Comparison of ENCODE assay signal across 9 mouse cellular contexts in the genomic region with DNA sequence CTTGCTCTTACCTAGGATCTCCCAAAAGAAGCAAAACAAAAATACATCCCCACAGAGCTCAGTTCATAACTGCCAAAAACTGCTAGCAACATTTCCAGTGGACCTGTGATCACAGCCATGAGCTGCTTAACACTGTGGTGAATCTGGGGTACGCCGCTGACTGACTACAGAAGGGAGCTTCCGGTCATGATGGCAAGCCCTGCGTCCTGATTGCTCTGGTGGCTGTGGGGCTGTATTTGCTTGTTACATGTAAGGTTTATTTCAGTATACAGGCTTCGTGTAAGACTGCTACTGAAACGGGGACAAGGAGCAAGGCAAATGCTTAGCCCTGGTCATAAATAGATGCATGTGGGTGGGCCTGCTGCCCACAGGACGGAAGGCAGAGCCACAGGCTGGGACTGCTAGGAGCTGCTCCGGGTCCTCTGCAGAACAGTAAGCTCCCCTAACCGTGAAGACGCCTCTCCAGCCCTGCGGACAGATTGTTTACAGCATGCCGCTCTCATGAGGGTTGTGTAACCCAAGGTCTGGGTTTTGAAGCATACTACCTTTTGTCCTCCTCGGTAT.
DNase-seq lines count a peak whose midpoint lies in the region; ATAC-seq lines count a peak whose summit lies in the region.
"Had no signal": no experiment of that assay in that cellular context is flagged by ENCODE, and none has a peak within 500 bp of the region (broad histone marks: within the 10 kb centered on the region; RNA-seq: fewer than 3 reads in every experiment).

No protein-coding gene starts in this region.

- no peak for DNase-seq in frontal cortex, postnatal 10 days (ENCODE audit: low spot score in 2 of 2)
- DNase-seq in right cerebral cortex, adult 18-20 months = peak; percentile 65
- no peak for DNase-seq in right cerebral cortex, postnatal 4 days
- no peak for DNase-seq in testis, postnatal 10 days (ENCODE audit: low spot score)
- no peak for DNase-seq in adrenal gland, adult 2 months
- DNase-seq in gastrocnemius, adult 8-10 months (ENCODE audit: low spot score in 2 of 2) = no peak

- ATAC-seq in frontal cortex, adult (ENCODE audit: low TSS enrichment) = peak; percentile 62
- peak; percentile 60 for ATAC-seq in megakaryocyte, adult 5-6 weeks (ENCODE audit: poor library complexity, severe bottlenecking)
- ATAC-seq: liver, embryonic 12.5 days had no signal
